Mouse (Mus musculus) forebrain, embryonic 16.5 days (tissue): ENCODE measurements around the gene Nfic. TPM values are rescaled to one million over a fixed set of nuclear protein-coding genes. Genes with fewer than 3 reads are reported as not detected.

Experiments used
- ATAC-seq: fragments of 200-750 bp; cut with Nextera tagmentation; 2 replicates; pipeline ENCODE4 v1.8.0; 2017; ENCODE audit warnings: mild to moderate bottlenecking, moderate library complexity
- H3K27ac ChIP-seq: fragments of 300-500 bp; sonication (generic); 2 replicates; pipeline ENCODE4 v1.5.1; 2014; ENCODE audit warnings: low read length, control low read depth
- H3K27me3 ChIP-seq: fragments of 300-500 bp; sonication (generic); replicated peaks from 2 replicates; pipeline ENCODE4 v1.6.1; 2014; ENCODE audit warnings: low read length; ENCODE audit not compliant: control insufficient read depth, insufficient read depth
- H3K36me3 ChIP-seq: fragments of 300-500 bp; sonication (generic); 2 replicates; pipeline ENCODE4 v1.6.1; 2014; ENCODE audit not compliant: control insufficient read depth, insufficient read depth
- H3K4me1 ChIP-seq: fragments of 300-500 bp; sonication (generic); replicated peaks from 2 replicates; pipeline ENCODE4 v1.6.1; 2014; ENCODE audit warnings: low read length; ENCODE audit not compliant: control insufficient read depth, insufficient read depth
- H3K4me2 ChIP-seq: fragments of 300-500 bp; sonication (generic); 2 replicates; pipeline ENCODE4 v1.6.1; 2014; ENCODE audit warnings: mild to moderate bottlenecking, low read length, control low read depth
- H3K4me3 ChIP-seq: fragments of 300-500 bp; sonication (generic); replicated peaks from 2 replicates; pipeline ENCODE4 v1.5.1; 2014; ENCODE audit warnings: mild to moderate bottlenecking, low read length, control low read depth
- H3K9ac ChIP-seq: fragments of 300-500 bp; sonication (generic); replicated peaks from 2 replicates; pipeline ENCODE4 v1.6.1; 2014; ENCODE audit warnings: low read depth, low read length, control low read depth
- H3K9me3 ChIP-seq: fragments of 300-500 bp; sonication (generic); 2 replicates; pipeline ENCODE4 v1.6.1; 2016; ENCODE audit warnings: low read length; ENCODE audit not compliant: control insufficient read depth
- WGBS: fragments of 180-500 bp; shearing (Covaris S2); extraction: QIAGEN DNeasy Blood & Tissue Kit; methylation state at CpG from one replicate; pipeline ENCODE4 v1.1.7; 2014; 5-methylcytosine and 5-hydroxymethylcytosine counted together
- polyA plus RNA-seq: library from polyadenylated mRNA; unstranded; fragments of >200 nt; fragmentation: Nextera tagmentation; extraction: Ambion mirVana; gene quantifications from 2 replicates; pipeline ENCODE4 v1.2.1, GENCODE M21; 2015

Nfic gene
- polyA plus RNA-seq, 1 experiment from 2014 or later, result 25.4 TPM

- peak overlapping the region; percentile 82 for H3K27ac ChIP-seq
- H3K9me3 ChIP-seq, result no peaks in the 10 kb centered on the region
- H3K9ac ChIP-seq, result peak overlapping the region; percentile 24
- H3K36me3 ChIP-seq, result no peaks in the 10 kb centered on the region; the same call in 1 of the 2 replicates
- no peak for ATAC-seq
- peaks cover 42% of the 10 kb centered on the region for H3K4me1 ChIP-seq
- H3K27me3 ChIP-seq, result no peaks in the 10 kb centered on the region
- H3K4me2 ChIP-seq, result peak overlapping the region; percentile 41
- H3K4me3 ChIP-seq, result peak overlapping the region; percentile 29
- 41% methylated on average over 22 of the region's 22 CpGs for WGBS
These were observed 54.8 kb downstream of the Nfic start for GRCm38 (mm10) chr10:81400371-81401204.

DNA sequence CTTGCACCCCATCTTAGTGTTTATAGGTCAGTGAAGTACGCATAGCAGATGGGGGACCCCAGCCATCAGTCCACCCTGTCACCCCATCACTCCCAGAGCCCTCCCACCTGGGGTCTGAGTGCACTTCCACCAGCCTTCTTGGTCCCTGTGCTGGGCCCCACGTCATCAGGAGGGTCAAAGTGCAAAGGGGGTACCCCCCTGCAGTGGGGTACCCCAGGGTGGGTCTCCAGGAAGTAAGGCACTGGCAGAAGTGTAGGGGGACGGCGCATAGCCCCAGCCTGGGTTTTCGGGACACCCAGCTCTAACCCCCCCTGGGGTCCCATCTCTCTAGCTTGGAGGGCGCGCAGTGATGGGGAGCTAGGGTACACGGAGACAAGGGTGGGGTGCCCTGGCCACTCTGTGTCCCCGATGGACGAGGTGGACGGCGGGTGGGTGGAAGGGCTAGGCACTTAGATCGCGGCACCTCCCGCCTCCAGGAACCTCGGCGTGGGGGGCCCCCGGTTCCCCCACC is 55.6 kb downstream of the Nfic start:
- H3K27me3 ChIP-seq, result no peaks in the 10 kb centered on the region
- H3K27ac ChIP-seq, result no peak overlapping the region
- H3K36me3 ChIP-seq, result no peaks in the 10 kb centered on the region
- peak overlapping the region; percentile 29 for H3K4me3 ChIP-seq
- no peak for ATAC-seq
- peak overlapping the region; percentile 41 for H3K4me2 ChIP-seq
- WGBS, result 78% methylated on average over 18 of the region's 18 CpGs
- H3K4me1 ChIP-seq, result peaks cover 42% of the 10 kb centered on the region
- peak overlapping the region; percentile 24; the same call in 1 of the 2 replicates for H3K9ac ChIP-seq
- no peaks in the 10 kb centered on the region for H3K9me3 ChIP-seq

- WGBS, result 69% methylated on average over 5 of the region's 5 CpGs
- H3K27ac ChIP-seq, result no peak overlapping the region
- H3K4me3 ChIP-seq, result no peak overlapping the region
- no peaks in the 10 kb centered on the region for H3K27me3 ChIP-seq
- H3K9me3 ChIP-seq, result no peaks in the 10 kb centered on the region
- H3K4me1 ChIP-seq, result peaks cover 42% of the 10 kb centered on the region
- no peak for ATAC-seq
- H3K9ac ChIP-seq, result no peak overlapping the region
- H3K4me2 ChIP-seq, result no peak overlapping the region
- no peaks in the 10 kb centered on the region for H3K36me3 ChIP-seq
These were observed 56.1 kb downstream of the Nfic start for GRCm38 (mm10) chr10:81399296-81399695.

DNA sequence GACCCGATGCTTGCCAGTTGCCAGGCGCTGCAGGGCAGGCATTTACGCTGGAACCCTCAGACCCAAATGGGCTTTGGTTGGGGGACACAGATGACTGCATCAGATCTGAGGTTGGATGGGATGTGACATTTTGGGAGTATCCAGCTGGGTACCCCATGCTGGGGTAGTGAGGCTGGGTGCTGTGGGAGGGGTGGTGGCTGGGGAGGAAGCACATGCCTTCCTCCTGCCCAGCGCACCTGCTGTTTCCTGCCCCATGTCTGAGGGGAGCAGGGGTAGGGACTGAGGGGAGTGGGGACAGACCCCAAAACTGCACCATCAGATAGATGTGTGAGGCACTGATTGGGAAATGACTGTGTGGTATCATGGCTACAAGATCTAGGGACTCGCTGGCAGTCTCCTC is 58.7 kb downstream of the Nfic start:
- Histone ChIP-seq H3K27me3 (no peaks in the 10 kb centered on the region), H3K36me3 (no peaks in the 10 kb centered on the region), H3K4me3 (no peak overlapping the region), H3K27ac (no peak overlapping the region), H3K4me2 (no peak overlapping the region), H3K9ac (no peak overlapping the region), H3K4me1 (peaks cover 32% of the 10 kb centered on the region), H3K9me3 (no peaks in the 10 kb centered on the region)
- no peak for ATAC-seq
- 74% methylated on average over 5 of the region's 5 CpGs for WGBS

- Histone ChIP-seq H3K9ac (no peak overlapping the region), H3K4me2 (no peak overlapping the region), H3K36me3 (no peaks in the 10 kb centered on the region), H3K27me3 (no peaks in the 10 kb centered on the region), H3K4me3 (no peak overlapping the region), H3K4me1 (peaks cover 23% of the 10 kb centered on the region), H3K9me3 (no peaks in the 10 kb centered on the region), H3K27ac (no peak overlapping the region)
- 83% methylated on average over 4 of the region's 4 CpGs for WGBS
- ATAC-seq, result no peak
These were observed 59.6 kb downstream of the Nfic start for GRCm38 (mm10) chr10:81395865-81396264.

DNA sequence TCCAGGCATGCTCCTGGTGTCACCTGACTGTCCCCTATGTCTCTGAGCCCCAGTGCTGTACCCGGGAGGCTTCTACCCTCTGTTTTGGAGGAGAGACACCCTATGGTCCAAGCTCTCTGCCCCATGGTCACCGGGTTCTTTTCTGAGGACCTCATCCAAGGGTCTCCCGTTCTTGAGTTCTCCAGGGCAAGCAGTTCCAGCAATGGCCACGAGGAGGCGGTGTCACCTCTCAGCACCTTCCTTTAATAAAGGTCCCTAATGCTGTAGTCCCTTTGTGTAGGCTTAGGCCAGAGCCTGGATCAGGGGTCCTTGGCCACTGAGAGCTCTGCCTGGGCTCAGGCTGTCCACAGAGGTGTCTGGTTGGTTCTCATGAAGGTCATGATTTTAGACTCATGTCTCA is 60.3 kb downstream of the Nfic start:
- H3K36me3 ChIP-seq, result no peaks in the 10 kb centered on the region
- peak; percentile 29; the same call in 1 of the 2 replicates for ATAC-seq
- no peak overlapping the region for H3K4me2 ChIP-seq
- H3K4me1 ChIP-seq, result peaks cover 15% of the 10 kb centered on the region
- WGBS, result 10% methylated on average over 5 of the region's 5 CpGs
- no peak overlapping the region for H3K4me3 ChIP-seq
- no peak overlapping the region for H3K9ac ChIP-seq
- H3K9me3 ChIP-seq, result no peaks in the 10 kb centered on the region
- H3K27ac ChIP-seq, result no peak overlapping the region
- H3K27me3 ChIP-seq, result no peaks in the 10 kb centered on the region

GRCm38 (mm10) chr10:81393456-81394063 is 61.9 kb downstream of the Nfic start:
- Histone ChIP-seq H3K9me3 (no peaks in the 10 kb centered on the region), H3K4me1 (peaks cover 10% of the 10 kb centered on the region; the same call in 1 of the 2 replicates), H3K36me3 (peaks cover under 1% of the 10 kb centered on the region; the same call in 1 of the 2 replicates), H3K27ac (no peak overlapping the region), H3K27me3 (no peaks in the 10 kb centered on the region), H3K9ac (no peak overlapping the region; the same call in 1 of the 2 replicates), H3K4me2 (peak overlapping the region; percentile 44), H3K4me3 (peak overlapping the region; percentile 1; the same call in 1 of the 2 replicates)
- ATAC-seq, result no peak
- 7% methylated on average over 19 of the region's 19 CpGs for WGBS

DNA sequence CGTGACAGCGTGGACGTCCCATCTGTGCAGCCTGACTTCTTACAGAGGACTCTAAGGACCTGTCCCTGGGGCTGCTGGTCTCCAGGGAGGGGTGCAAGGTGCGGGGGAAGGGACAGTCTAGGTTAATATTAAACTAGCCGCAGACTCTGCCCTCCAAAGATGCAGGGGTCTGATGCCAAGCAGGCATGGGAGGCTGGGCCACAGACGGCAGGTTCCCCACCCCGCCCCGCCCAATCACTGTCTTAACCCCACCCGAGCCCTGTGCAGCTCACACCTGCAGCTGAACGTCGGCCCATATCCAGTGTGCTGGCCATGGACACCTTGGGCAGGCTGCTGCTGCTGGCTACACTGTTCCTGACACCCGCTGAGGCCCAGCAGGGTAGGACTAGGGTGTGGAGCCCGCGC is 62.7 kb downstream of the Nfic start, which contains the start of gene Smim24:
Gene Smim24, plus strand, starts transcription at position 271 of the 405 bp plus-strand sequence.
- Histone ChIP-seq H3K27me3 (no peaks in the 10 kb centered on the region), H3K9ac (no peak within 1 kb of the TSS; the same call in 1 of the 2 replicates), H3K4me1 (peaks cover 10% of the 10 kb centered on the region; the same call in 1 of the 2 replicates), H3K27ac (no peak within 1 kb of the TSS), H3K9me3 (no peaks in the 10 kb centered on the region), H3K4me2 (peak within 1 kb of the TSS; percentile 44), H3K4me3 (peak within 1 kb of the TSS; percentile 1; the same call in 1 of the 2 replicates), H3K36me3 (peaks cover 7% of the 10 kb centered on the region; the same call in 1 of the 2 replicates)
- WGBS, result 74% methylated on average over 14 of the region's 14 CpGs
- no peak for ATAC-seq

GRCm38 (mm10) chr10:81392270-81392669 is 63.2 kb downstream of the Nfic start:
- Histone ChIP-seq H3K9me3 (no peaks in the 10 kb centered on the region), H3K9ac (no peak overlapping the region), H3K4me3 (no peak overlapping the region), H3K36me3 (peaks cover 8% of the 10 kb centered on the region), H3K4me2 (no peak overlapping the region), H3K27ac (no peak overlapping the region), H3K4me1 (peaks cover 10% of the 10 kb centered on the region; the same call in 1 of the 2 replicates), H3K27me3 (no peaks in the 10 kb centered on the region)
- ATAC-seq, result no peak
- 90% methylated on average over 6 of the region's 6 CpGs for WGBS
